Mouse (Mus musculus) testis, adult 2 months (tissue): Measurements from ENCODE around the gene Optn. TPM values are rescaled to one million over a fixed set of nuclear protein-coding genes. Genes with fewer than 3 reads are reported as not detected.

Experiments used
- H3K27ac ChIP-seq: fragments of 200-500 bp; 2 replicates; pipeline ENCODE4 v1.5.1; 2012; ENCODE audit warnings: low read depth, low read length; ENCODE audit not compliant: control insufficient read depth, insufficient read depth
- H3K27me3 ChIP-seq: fragments of 200-500 bp; 2 replicates; pipeline ENCODE4 v1.6.1; 2012; ENCODE audit warnings: mild to moderate bottlenecking, low read length, moderate library complexity; ENCODE audit not compliant: control insufficient read depth, insufficient read depth
- H3K36me3 ChIP-seq: fragments of 200-500 bp; 2 replicates; pipeline ENCODE4 v1.6.1; 2012; ENCODE audit warnings: mild to moderate bottlenecking, low read length; ENCODE audit not compliant: control insufficient read depth, insufficient read depth
- H3K4me1 ChIP-seq: fragments of 200-500 bp; 2 replicates; pipeline ENCODE4 v1.6.1; 2012; ENCODE audit warnings: low read length; ENCODE audit not compliant: control insufficient read depth, insufficient read depth
- H3K4me3 ChIP-seq: fragments of 200-500 bp; 2 replicates; pipeline ENCODE4 v1.5.1; 2012; ENCODE audit warnings: low read depth, mild to moderate bottlenecking, low read length, moderate library complexity, mixed read lengths; ENCODE audit not compliant: control insufficient read depth
- CTCF ChIP-seq: fragments of 200-500 bp; IDR thresholded peaks from 2 replicates; pipeline ENCODE4 v1.5.1; 2012; ENCODE audit warnings: low read depth, mild to moderate bottlenecking, inconsistent platforms, low read length, moderate library complexity; ENCODE audit not compliant: control insufficient read depth, insufficient read depth, insufficient replicate concordance
- POLR2A ChIP-seq: fragments of 200-500 bp; IDR thresholded peaks from 2 replicates; pipeline ENCODE4 v1.6.1; 2012; ENCODE audit warnings: low read depth, mild to moderate bottlenecking, inconsistent platforms, low read length, moderate library complexity; ENCODE audit not compliant: control insufficient read depth
- polyA plus RNA-seq: library from polyadenylated mRNA; depleted of rRNA; stranded (reverse); fragments of >200 nt; gene quantifications from 2 replicates; pipeline ENCODE4 v1.2.3, GENCODE M21; 2012

The Optn gene
- polyA plus RNA-seq, 1 experiment: 38.2 TPM

DNA sequence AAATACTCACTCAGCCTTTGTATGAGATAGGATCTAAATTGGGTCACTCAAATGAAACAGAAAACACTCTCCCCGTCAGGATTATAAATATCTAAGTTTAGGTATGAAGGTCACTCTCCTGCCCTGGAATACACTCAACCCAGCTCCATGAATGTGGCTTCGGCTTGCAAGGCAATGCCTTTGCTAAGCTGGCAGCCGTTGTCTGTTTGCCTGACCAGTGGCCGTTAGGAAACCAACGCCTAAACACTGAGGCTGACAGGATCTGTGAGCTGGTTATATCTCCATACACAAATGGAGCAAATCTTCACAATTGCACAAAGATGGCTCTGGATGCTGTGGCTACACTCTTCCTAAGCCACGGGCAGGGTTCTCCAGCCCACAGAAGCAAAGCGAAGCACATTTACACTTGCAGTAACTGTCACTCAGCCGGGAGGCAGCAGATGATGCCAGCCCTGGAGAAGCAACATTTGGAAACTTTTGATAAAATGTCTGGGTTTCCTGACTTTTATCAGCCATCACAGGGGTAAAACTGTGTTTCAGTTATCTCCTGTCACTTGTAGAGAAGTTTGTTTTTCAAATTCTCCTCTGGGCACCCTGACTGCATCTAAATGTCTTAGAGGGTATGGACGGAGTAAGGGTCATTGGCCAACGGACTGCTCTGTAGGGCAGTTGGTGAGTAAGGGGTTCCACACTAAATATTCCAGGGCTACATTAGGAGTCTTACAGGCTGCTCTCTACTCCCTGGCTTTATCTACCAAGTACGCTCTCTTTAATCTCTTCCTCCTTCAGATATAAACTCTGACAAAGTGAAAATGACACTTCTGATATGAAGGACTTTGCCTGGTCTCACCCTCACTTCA lies 21.0 kb downstream of the Optn start:
- H3K36me3 ChIP-seq: peaks cover 2% of the 10 kb centered on the region; the same call in 1 of the 2 replicates
- H3K4me1 ChIP-seq: peaks cover 2% of the 10 kb centered on the region; the same call in 1 of the 2 replicates
- H3K27me3 ChIP-seq: no peaks in the 10 kb centered on the region
- no peak overlapping the region for H3K27ac ChIP-seq
- H3K4me3 ChIP-seq: no peak overlapping the region
- no peak for TF ChIP-seq POLR2A
- TF ChIP-seq CTCF: no peak

DNA sequence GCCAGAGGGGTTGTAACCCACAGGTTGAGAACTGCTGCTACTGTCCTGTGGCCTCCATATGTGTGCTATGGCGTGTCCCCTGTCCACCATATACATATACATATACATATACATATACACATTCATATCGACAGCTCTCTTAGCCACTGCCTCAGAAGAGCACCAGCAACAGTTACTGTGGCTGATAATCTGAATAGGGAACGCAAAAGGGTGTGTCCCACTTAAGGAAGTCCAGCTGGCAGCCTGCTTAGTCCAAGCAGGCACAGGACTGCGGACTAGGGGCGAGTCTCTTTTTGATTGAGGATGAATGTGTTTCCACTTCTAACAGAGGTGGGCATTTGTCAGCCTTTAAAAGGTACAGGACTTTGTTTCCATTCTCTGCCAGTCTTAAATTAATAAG lies 22.0 kb downstream of the Optn start:
- Histone ChIP-seq H3K4me1 (peaks cover 2% of the 10 kb centered on the region; the same call in 1 of the 2 replicates), H3K27ac (no peak overlapping the region), H3K4me3 (no peak overlapping the region), H3K27me3 (no peaks in the 10 kb centered on the region), H3K36me3 (peaks cover 2% of the 10 kb centered on the region; the same call in 1 of the 2 replicates)
- no peak for TF ChIP-seq CTCF
- no peak for TF ChIP-seq POLR2A

DNA sequence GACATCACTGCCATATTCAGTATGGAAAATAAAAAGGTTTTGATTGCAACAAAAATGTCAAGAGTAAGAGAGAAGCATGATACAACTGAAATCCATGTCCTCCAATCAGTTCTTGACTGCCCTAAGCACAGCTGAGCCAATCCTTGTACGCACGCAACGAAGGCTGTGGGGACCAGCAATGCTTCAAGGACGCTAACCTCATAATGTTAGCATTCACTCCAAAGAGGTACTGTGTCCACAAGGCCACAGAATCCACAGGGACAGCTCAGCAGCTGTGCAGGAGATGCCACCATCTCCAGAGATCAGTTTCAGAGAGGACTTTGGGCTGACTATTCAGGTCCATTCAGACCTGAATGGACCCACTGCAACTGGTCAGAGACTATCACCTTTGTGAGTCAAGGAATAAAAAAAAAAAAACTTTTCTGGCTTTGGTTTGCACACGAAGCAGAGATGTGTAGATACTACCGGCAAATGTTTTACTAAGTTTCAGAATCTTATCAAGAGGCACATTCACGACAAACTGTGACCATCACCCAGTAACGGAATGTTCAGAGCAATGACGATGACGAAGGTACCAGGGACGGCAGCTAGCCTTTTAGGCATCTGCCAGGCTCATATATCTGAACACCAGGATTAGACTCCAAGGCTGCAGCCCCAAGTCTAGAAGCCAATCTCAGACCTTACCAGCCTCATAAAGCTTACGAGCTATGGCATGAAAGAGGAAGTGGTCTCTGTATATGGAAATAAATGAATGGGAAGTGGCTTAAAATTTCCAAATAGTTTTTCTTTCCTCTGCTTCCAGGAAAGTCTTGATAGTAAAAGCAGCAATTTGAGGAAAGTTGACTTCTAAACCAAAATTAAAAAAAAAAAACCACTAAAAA lies 23.3 kb downstream of the Optn start:
- H3K27ac ChIP-seq: no peak overlapping the region
- H3K4me1 ChIP-seq: no peaks in the 10 kb centered on the region; the same call in 1 of the 2 replicates
- no peak for TF ChIP-seq POLR2A
- TF ChIP-seq CTCF: no peak

DNA sequence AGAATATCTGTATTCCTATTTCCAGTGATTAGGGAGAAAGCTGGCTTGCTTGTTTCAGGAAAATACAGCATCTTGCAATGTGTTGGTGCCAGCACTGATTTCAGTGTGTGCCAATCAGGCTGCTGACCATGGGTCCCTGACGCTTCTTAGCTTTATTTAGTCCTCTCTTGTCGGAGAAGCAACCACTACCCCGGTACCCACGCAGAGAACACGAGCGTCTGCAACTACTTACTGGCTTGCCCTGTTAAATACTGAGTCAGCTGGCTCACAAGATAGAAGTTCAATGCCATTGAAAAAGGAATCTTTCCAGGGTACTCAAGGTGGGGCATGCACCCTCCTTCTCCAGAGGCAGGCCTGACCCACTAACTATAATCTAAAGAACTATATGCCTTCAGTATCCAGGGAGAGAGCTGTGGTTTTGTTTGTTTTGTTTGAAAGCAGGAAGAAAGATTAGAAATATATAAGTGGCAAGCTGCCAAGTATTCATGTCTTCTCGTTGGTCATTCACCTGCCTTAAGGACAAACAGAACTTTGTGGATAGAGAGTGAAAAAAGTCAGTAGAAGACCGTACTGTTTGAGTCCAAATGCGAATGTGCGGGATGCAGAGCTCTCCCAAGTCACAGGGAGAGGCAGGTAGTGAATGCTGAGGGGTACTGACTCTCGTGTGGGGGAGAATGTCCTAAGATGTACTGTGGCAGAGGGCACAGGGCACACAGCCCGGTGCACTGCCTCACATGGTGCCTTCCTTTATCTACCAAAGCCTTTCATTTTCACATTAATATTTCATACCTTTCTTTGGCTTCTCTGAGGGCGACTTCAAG lies 24.3 kb downstream of the Optn start:
- TF ChIP-seq POLR2A (no peak), CTCF (no peak)
- H3K27ac ChIP-seq: no peak overlapping the region

More for the DNA sequence above, 23.3 kb downstream of the Optn start:
- Histone ChIP-seq H3K4me3 (no peak overlapping the region), H3K27me3 (no peaks in the 10 kb centered on the region), H3K36me3 (peaks cover 2% of the 10 kb centered on the region; the same call in 1 of the 2 replicates)

DNA sequence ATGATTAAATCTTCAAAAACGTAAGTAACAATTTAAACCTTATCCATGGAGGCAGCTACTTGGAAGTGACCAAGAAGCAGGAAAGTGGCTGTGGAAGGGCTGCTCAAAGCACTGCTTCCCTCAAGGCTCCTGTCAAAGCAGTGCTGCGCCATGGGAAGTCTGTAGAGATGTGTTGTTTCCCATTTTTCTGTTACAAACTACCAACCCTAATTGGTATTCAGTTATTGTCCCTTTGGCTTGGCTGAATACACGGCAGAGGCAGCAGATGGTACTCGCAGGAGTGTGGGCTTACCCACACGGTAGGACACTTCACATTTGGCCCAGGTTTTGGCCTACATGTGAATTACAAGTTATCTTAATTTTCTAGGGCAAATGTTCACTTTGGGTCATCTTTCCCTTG lies 25.5 kb downstream of the Optn start:
- Histone ChIP-seq H3K27me3 (no peaks in the 10 kb centered on the region), H3K4me1 (no peaks in the 10 kb centered on the region), H3K4me3 (no peak overlapping the region), H3K36me3 (peaks cover 2% of the 10 kb centered on the region; the same call in 1 of the 2 replicates), H3K27ac (no peak overlapping the region)
- TF ChIP-seq POLR2A (no peak), CTCF (no peak)

More for the DNA sequence above, 24.3 kb downstream of the Optn start:
- no peak overlapping the region for H3K4me3 ChIP-seq
- no peaks in the 10 kb centered on the region for H3K4me1 ChIP-seq
- H3K36me3 ChIP-seq: peaks cover 2% of the 10 kb centered on the region; the same call in 1 of the 2 replicates
- H3K27me3 ChIP-seq: no peaks in the 10 kb centered on the region

DNA sequence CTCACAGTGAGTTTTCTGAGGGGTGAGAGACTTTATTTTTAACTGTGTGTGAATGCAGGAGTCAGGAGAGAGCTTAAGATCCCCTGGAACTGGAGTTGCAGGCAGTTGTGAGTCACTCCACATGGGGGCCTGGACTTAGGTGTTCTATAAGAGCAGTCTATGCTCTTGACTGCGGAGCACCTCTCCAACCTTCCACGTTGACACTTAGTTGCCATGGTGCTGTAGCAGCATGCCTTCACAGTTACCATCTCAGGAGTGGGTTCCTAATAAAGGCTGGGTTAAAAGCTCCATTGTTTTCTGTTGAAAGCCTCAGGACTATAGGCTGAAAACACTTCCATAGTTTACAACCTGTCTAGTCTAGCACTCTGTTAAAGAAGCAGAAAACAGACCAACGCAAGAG lies 26.5 kb downstream of the Optn start:
- no peak overlapping the region for H3K27ac ChIP-seq
- peaks cover 2% of the 10 kb centered on the region; the same call in 1 of the 2 replicates for H3K36me3 ChIP-seq
- H3K4me3 ChIP-seq: peak overlapping the region; percentile 8; the same call in 1 of the 2 replicates
- TF ChIP-seq CTCF (no peak), POLR2A (no peak)
- no peaks in the 10 kb centered on the region for H3K4me1 ChIP-seq
- no peaks in the 10 kb centered on the region for H3K27me3 ChIP-seq
